ENCODE assay signal across 9 mouse cellular contexts in the genomic region with DNA sequence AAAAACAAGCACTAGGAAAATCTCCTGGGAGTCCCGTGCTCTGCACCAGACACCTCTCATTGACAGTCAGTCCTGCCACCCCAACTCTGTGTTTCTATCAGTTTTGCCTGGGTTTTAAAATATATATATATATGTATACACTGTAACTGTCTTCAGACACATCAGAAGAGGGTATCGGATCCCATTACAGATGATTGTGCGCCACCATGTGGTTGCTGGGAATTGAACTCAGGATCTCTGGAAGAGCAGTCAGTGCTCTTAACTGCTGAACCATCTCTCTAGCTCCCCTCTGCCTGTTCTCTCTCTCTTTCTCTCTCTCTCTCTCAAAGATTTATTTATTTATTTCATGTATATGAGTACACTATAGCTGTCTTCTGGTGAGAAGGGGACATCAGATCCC. TPM values are rescaled to one million over a fixed set of nuclear protein-coding genes. Genes with fewer than 3 reads are reported as not detected.
DNase-seq lines count a peak whose midpoint lies in the region; TF ChIP-seq lines count a peak whose summit lies in the region.
"Not testable (repeated sequence)": the region's sequence is repeated elsewhere in the genome, so short reads cannot be mapped to it uniquely, and the experiment has no call there.
"Had no signal": no experiment of that assay in that cellular context is flagged by ENCODE, and none has a peak within 500 bp of the region (broad histone marks: within the 10 kb centered on the region; RNA-seq: fewer than 3 reads in every experiment).

No protein-coding gene starts in this region.

- not testable (repeated sequence) for H3K4me1 ChIP-seq in cortical plate, adult 2 months (ENCODE audit: control insufficient read depth, insufficient read depth, low read length)

- peak; percentile 33; the same call in 1 of the 2 replicates for TF ChIP-seq CTCF in cortical plate, adult 2 months (IDR thresholded peaks at IDR 0.05; ENCODE audit: extremely low read depth, insufficient read depth, low read length)

- TF ChIP-seq POLR2A in cortical plate, adult 2 months (IDR thresholded peaks at IDR 0.05; ENCODE audit: extremely low read depth, insufficient read depth, low read length) = not testable (repeated sequence)

- intact Hi-C loops in heart, postnatal 14 days (cut with DNase I) = loop anchor here (2.0 kb wide), 1 partner anchor 101 kb away; no protein-coding TSS in a partner anchor

- H3K4me3 ChIP-seq in cortical plate, adult 2 months (ENCODE audit: insufficient read depth, low read length) = not testable (repeated sequence)

- H3K27ac ChIP-seq in cortical plate, adult 2 months (ENCODE audit: insufficient read depth, low read length) = not testable (repeated sequence)

- peak; percentile 51 for DNase-seq in adrenal gland, adult 2 months
- DNase-seq in heart, postnatal 14 days = peak; percentile 40 to 65
- peak; percentile 78 for DNase-seq in kidney, postnatal 10 days
- peak; percentile 55 to 56 for DNase-seq in left cerebral cortex, adult 18-20 months (ENCODE audit: low spot score in 2 of 2)
- DNase-seq in lung, postnatal 10 days = peak; percentile 59
- peak; percentile 23 for DNase-seq in right cerebral cortex, postnatal 25 days
- DNase-seq in urinary bladder, postnatal 14 days (ENCODE audit: low spot score) = peak; percentile 45

RNA-seq across cellular contexts. Expression of gene Itgae, which starts 17.0 kb away (rescaled TPM):
- total RNA-seq in adrenal gland, adult 2 months (2021) = under 1 TPM; 0.23 to 0.79 TPM
- 0.39 and 0.54 TPM in 2 replicates for polyA plus RNA-seq in adrenal gland, adult 2 months (2012; rRNA removed)
- 0.21 and 0.25 TPM in 2 replicates for polyA plus RNA-seq in cortical plate, adult 2 months (2012; rRNA removed)
- under 1 TPM in 1 of 2 experiments, not detected in 1; 0.20 TPM for total RNA-seq in heart, postnatal 14 days (2021)
- under 1 TPM in 1 of 2 experiments, not detected in 1; 0.12 TPM for total RNA-seq in left cerebral cortex, adult 18-20 months (2021)
- polyA plus RNA-seq: erythroblast, embryonic 14.5 days had no signal

RNA-seq across cellular contexts. Expression of gene Haspin, which starts 30.7 kb away (rescaled TPM):
- under 1 TPM; 0.35 TPM for total RNA-seq in adrenal gland, adult 2 months (2021)
- 0.70 and 0.91 TPM in 2 replicates for polyA plus RNA-seq in adrenal gland, adult 2 months (2012; rRNA removed)
- 0.13 and 0.15 TPM in 2 replicates for polyA plus RNA-seq in cortical plate, adult 2 months (2012; rRNA removed)
- total RNA-seq in heart, postnatal 14 days (2021) = 1 to 10 TPM in 1 of 2 experiments, under 1 TPM in 1; 0.81 to 1.3 TPM
- total RNA-seq in left cerebral cortex, adult 18-20 months (2021) = under 1 TPM; 0.12 TPM

RNA-seq across cellular contexts. Expression of gene P2rx5, which starts 52.9 kb away (rescaled TPM):
- 10 to 100 TPM in 1 of 2 experiments, 1 to 10 TPM in 1; 4.4 to 10.9 TPM for total RNA-seq in adrenal gland, adult 2 months (2021)
- 2.3 and 2.9 TPM in 2 replicates for polyA plus RNA-seq in adrenal gland, adult 2 months (2012; rRNA removed)
- polyA plus RNA-seq in cortical plate, adult 2 months (2012; rRNA removed) = 0.35 and 0.68 TPM in 2 replicates
- total RNA-seq in heart, postnatal 14 days (2021) = 1 to 10 TPM; 6.9 to 7.7 TPM
- total RNA-seq in left cerebral cortex, adult 18-20 months (2021) = under 1 TPM; 0.35 to 0.54 TPM
- polyA plus RNA-seq: erythroblast, embryonic 14.5 days had no signal

RNA-seq across cellular contexts. Expression of gene Ncbp3, which starts 59.8 kb away (rescaled TPM):
- total RNA-seq in adrenal gland, adult 2 months (2021) = 1 to 10 TPM; 9.4 to 9.5 TPM
- 1.6 and 1.7 TPM in 2 replicates for polyA plus RNA-seq in adrenal gland, adult 2 months (2012; rRNA removed)
- 4.5 and 4.7 TPM in 2 replicates for polyA plus RNA-seq in cortical plate, adult 2 months (2012; rRNA removed)
- 1 to 10 TPM; 7.6 to 7.8 TPM for total RNA-seq in heart, postnatal 14 days (2021)
- total RNA-seq in left cerebral cortex, adult 18-20 months (2021) = 1 to 10 TPM; 9.1 to 9.8 TPM

Comparison
In these comparisons a context has a peak if more than half of its experiments do, and no peak if none do; other contexts are left out.
1. DNase-seq: peak in every context shown above with its lines; median percentile 78 in kidney, postnatal 10 days; 59 in lung, postnatal 10 days; 56 in left cerebral cortex, adult 18-20 months; 52 in heart, postnatal 14 days; 51 in adrenal gland, adult 2 months; 45 in urinary bladder, postnatal 14 days; 23 in right cerebral cortex, postnatal 25 days.